Mouse (Mus musculus) heart, embryonic 16.5 days (tissue): ENCODE measurements around the gene Pus7. TPM values are rescaled to one million over a fixed set of nuclear protein-coding genes. Genes with fewer than 3 reads are reported as not detected.
A peak's percentile ranks its signal among the peaks of the same experiment; 100 is the strongest.

Experiments
- ATAC-seq: fragments of 200-750 bp; cut with Nextera tagmentation; replicated peaks from 2 replicates; pipeline ENCODE4 v1.8.0; 2017; ENCODE audit warnings: moderate number of reproducible peaks; ENCODE audit not compliant: insufficient read depth, low FRiP score; ENCODE audit errors: extremely low read depth
- H3K27ac ChIP-seq: fragments of 300-500 bp; sonication (generic); 2 replicates; pipeline ENCODE4 v1.5.1; 2014; ENCODE audit warnings: mild to moderate bottlenecking, low read length, control low read depth, moderate library complexity
- H3K27me3 ChIP-seq: fragments of 300-500 bp; sonication (generic); 2 replicates; pipeline ENCODE4 v1.6.1; 2014; ENCODE audit warnings: low read length, mixed read lengths; ENCODE audit not compliant: control insufficient read depth, insufficient read depth
- H3K36me3 ChIP-seq: fragments of 300-500 bp; sonication (generic); 2 replicates; pipeline ENCODE4 v1.6.1; 2014; ENCODE audit not compliant: control insufficient read depth, insufficient read depth
- H3K4me1 ChIP-seq: fragments of 300-500 bp; sonication (generic); 2 replicates; pipeline ENCODE4 v1.6.1; 2014; ENCODE audit warnings: low read length, mixed read lengths; ENCODE audit not compliant: control insufficient read depth, insufficient read depth
- H3K4me2 ChIP-seq: fragments of 300-500 bp; sonication (generic); 2 replicates; pipeline ENCODE4 v1.6.1; 2014; ENCODE audit warnings: low read depth, mild to moderate bottlenecking, control low read depth, low read length
- H3K4me3 ChIP-seq: fragments of 300-500 bp; sonication (generic); 2 replicates; pipeline ENCODE4 v1.5.1; 2014; ENCODE audit warnings: mild to moderate bottlenecking, control low read depth, low read length
- H3K9ac ChIP-seq: fragments of 300-500 bp; sonication (generic); 2 replicates; pipeline ENCODE4 v1.6.1; 2014; ENCODE audit warnings: low read length, control low read depth
- H3K9me3 ChIP-seq: fragments of 300-500 bp; sonication (generic); replicated peaks from 2 replicates; pipeline ENCODE4 v1.6.1; 2016; ENCODE audit warnings: low read length; ENCODE audit not compliant: control insufficient read depth
- WGBS: fragments of 180-500 bp; shearing (Covaris S2); extraction: QIAGEN DNeasy Blood & Tissue Kit; methylation state at CpG from one replicate; pipeline ENCODE4 v1.1.7; 2014; 5-methylcytosine and 5-hydroxymethylcytosine counted together
- polyA plus RNA-seq: library from polyadenylated mRNA; unstranded; fragments of >200 nt; fragmentation: Nextera tagmentation; extraction: Ambion mirVana; gene quantifications from 2 replicates; pipeline ENCODE4 v1.2.1, GENCODE M21; 2015

Gene Pus7
- polyA plus RNA-seq, 1 experiment from 2014 or later = 24.7 TPM

DNA sequence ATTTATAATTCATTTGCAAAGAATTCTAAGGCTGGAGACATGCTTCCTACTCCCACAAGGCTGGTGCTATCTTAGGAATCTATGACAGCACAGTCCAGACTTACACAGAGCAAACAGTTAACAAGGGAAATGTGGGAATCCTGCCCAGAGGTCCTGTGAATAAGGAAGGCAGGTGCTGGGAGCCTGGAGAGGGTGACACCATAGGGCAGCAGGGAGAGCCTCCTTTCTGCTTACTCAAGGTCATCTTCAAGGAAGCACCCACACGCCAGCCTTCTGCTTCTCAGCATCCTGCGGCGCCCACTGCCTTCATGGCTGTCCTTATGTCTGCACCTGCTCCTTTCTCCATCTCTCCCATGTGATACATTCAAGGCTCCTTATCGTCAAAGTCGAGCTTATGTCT lies 19.0 kb downstream of the Pus7 start:
- Histone ChIP-seq H3K4me1 (no peaks in the 10 kb centered on the region), H3K27me3 (no peaks in the 10 kb centered on the region), H3K4me2 (no peak overlapping the region), H3K9me3 (no peaks in the 10 kb centered on the region), H3K36me3 (peaks cover 15% of the 10 kb centered on the region; the same call in 1 of the 2 replicates), H3K27ac (no peak overlapping the region), H3K9ac (no peak overlapping the region), H3K4me3 (no peak overlapping the region)
- ATAC-seq = no peak
- 91% methylated on average over 5 of the region's 5 CpGs for WGBS

DNA sequence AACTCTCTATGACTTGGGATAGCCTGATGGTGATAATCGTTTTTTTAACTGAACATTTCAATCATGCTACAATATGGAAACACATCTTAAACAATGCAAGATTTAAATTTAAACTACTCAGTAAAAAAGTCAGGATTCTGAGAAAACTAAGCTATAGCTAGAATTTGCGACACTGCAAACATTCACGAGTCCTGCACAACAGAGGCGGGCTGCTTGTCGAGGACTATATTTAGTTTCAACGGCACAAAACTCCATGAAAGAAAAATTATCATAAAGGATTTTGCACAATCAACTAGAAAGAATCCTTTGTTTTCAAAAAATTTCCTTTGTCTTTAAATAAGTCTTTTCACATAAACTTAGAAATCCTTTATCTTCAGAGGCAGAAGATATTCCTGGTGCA lies 21.0 kb downstream of the Pus7 start:
- H3K4me1 ChIP-seq = no peaks in the 10 kb centered on the region
- no peak overlapping the region for H3K9ac ChIP-seq
- H3K27ac ChIP-seq = no peak overlapping the region
- ATAC-seq = no peak
- no peak overlapping the region for H3K4me3 ChIP-seq
- H3K27me3 ChIP-seq = no peaks in the 10 kb centered on the region
- H3K36me3 ChIP-seq = peaks cover 18% of the 10 kb centered on the region; the same call in 1 of the 2 replicates
- no peaks in the 10 kb centered on the region for H3K9me3 ChIP-seq
- WGBS = 91% methylated on average over 6 of the region's 6 CpGs
- H3K4me2 ChIP-seq = no peak overlapping the region

DNA sequence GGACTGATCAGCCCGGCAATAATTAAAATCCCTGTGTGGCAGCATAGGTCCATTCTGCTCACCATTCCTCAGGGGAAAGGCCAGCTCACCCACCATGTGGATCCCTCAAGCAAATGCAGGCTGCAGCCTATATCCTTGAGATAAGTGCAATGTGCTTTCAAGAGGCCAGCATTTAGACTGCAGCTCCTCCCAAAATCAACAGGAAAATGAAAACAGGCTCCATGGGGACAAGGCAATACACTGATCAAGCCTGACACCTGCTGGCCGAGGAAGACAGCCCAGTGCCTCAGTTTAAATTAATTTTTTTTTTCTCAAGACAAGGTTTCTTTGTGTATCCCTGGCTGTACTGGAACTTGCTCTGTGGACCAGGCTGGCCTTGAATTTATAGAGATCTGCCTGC lies 24.9 kb downstream of the Pus7 start:
- 42% methylated on average over 2 of the region's 2 CpGs for WGBS
- peaks cover 35% of the 10 kb centered on the region for H3K36me3 ChIP-seq
- H3K27ac ChIP-seq = no peak overlapping the region
- H3K4me3 ChIP-seq = no peak overlapping the region
- peaks cover 3% of the 10 kb centered on the region; the same call in 1 of the 2 replicates for H3K9me3 ChIP-seq
- H3K4me2 ChIP-seq = no peak overlapping the region
- H3K4me1 ChIP-seq = no peaks in the 10 kb centered on the region
- H3K9ac ChIP-seq = no peak overlapping the region
- peak; percentile 45; the same call in 1 of the 2 replicates for ATAC-seq
- H3K27me3 ChIP-seq = no peaks in the 10 kb centered on the region

DNA sequence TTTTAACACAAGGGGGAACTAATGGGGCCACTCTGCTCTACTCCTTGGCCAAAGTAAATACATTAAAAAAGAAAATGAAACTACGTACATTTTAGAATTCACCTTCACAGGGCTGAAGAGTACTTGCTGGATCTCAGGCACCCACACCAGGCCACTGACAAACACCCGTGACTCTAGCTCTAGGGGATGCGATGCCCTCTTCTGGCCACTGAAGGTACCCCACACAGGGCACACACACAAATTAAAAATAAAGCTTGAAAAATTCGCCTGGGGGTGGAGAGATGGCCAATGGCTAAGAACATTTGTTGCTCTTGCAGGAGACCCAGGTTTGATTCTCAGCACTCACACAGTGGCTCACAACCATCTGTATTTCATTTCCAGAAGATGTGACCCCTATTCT lies 27.1 kb downstream of the Pus7 start:
- Histone ChIP-seq H3K27me3 (no peaks in the 10 kb centered on the region), H3K4me3 (no peak overlapping the region), H3K27ac (no peak overlapping the region), H3K4me1 (no peaks in the 10 kb centered on the region), H3K9me3 (peaks cover 3% of the 10 kb centered on the region; the same call in 1 of the 2 replicates), H3K9ac (no peak overlapping the region), H3K4me2 (no peak overlapping the region), H3K36me3 (peaks cover 33% of the 10 kb centered on the region)
- whole genome bisulfite sequencing = 91% methylated on average over 4 of the region's 4 CpGs
- no peak for ATAC-seq

DNA sequence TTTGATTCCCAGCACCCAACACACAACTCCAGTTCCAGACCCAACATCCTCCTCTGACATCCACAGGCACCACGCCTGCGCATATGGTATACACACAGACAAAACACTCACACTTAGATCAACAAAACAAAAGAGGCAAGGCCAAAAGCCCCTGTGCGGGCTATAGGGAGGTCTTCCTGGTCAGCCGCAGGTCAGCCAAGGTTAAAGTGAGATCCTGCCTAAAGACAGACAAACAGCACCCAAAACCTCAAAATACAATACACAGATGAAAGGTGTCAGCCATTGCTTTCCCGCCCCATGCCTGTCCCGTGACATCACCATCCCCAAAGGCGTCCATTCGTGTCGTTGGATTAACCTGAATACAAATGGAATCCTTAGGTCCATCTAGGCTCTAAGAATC lies 27.9 kb downstream of the Pus7 start:
- Histone ChIP-seq H3K4me2 (no peak overlapping the region), H3K9ac (no peak overlapping the region), H3K27me3 (no peaks in the 10 kb centered on the region), H3K4me1 (no peaks in the 10 kb centered on the region), H3K4me3 (no peak overlapping the region), H3K9me3 (peaks cover 3% of the 10 kb centered on the region; the same call in 1 of the 2 replicates), H3K36me3 (peaks cover 33% of the 10 kb centered on the region), H3K27ac (no peak overlapping the region)
- ATAC-seq = no peak
- WGBS = 98% methylated on average over 9 of the region's 9 CpGs

DNA sequence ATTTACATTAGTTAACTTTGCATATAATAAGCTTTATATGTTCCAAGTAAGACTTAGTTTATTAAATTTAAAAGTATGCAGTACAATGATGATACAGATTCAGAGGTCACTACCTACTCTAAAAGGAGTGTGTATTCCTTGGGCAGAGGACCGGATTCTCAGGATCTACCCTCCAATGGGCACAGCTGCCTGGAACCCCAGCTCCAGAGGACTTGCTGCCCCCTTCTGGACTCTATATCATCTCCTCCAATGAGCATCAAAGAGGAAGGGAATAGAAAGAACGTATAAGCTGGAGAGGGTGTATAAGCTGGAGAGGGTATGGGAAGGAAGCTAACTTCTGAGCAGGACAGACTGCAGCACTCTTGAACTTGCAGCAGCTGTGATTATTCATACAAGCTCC lies 33.6 kb downstream of the Pus7 start:
- Histone ChIP-seq H3K27ac (no peak overlapping the region), H3K4me3 (no peak overlapping the region), H3K4me2 (no peak overlapping the region), H3K9ac (no peak overlapping the region), H3K4me1 (no peaks in the 10 kb centered on the region), H3K36me3 (peaks cover 26% of the 10 kb centered on the region), H3K27me3 (no peaks in the 10 kb centered on the region), H3K9me3 (no peaks in the 10 kb centered on the region)
- 53% methylated on average over 2 of the region's 2 CpGs for WGBS
- ATAC-seq = no peak

DNA sequence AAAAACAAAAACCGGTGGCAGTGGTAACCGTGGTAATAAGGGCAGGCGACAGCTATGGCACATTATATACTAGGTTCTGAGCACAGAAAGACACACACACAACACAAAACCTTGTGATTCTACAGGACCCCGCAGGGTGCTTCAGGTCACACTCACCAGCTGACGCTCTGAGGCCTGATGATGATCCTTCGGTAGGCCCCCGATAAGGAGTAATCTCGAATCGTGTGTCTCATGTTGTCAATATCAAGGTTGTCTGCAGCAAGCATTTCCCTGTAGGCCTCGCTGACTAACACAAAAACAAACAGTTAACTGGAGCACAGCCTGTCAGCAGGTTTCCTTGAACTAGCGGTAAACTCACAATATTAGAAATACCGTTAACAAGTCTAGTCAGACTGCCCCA lies 40.2 kb downstream of the Pus7 start:
- H3K27ac ChIP-seq = no peak overlapping the region
- H3K4me1 ChIP-seq = peaks cover 8% of the 10 kb centered on the region
- 95% methylated on average over 12 of the region's 12 CpGs for WGBS
- H3K4me2 ChIP-seq = no peak overlapping the region
- ATAC-seq = no peak
- H3K36me3 ChIP-seq = peaks cover 43% of the 10 kb centered on the region
- no peaks in the 10 kb centered on the region for H3K9me3 ChIP-seq
- no peak overlapping the region for H3K9ac ChIP-seq
- H3K4me3 ChIP-seq = no peak overlapping the region
- no peaks in the 10 kb centered on the region for H3K27me3 ChIP-seq

DNA sequence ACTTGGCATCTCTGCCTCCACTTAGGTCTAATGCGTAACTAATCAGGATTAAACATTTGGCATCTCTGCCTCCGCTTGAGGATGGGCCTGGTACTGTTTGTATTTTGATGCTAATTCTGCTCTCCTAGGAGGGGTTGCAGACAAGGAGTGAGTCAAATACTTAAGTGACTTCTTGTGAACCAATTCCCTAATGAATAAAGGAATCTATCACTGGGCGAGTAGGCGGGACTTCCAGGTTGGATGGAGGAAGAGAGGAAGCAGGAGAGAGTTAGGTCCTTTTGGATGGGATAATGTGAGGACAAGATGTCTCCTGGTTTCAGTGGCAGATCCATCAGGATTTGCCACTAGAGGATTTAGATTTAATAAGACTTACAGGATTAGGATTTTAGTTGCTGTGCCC lies 46.4 kb downstream of the Pus7 start:
- Histone ChIP-seq H3K9me3 (no peaks in the 10 kb centered on the region), H3K36me3 (peaks cover 2% of the 10 kb centered on the region; the same call in 1 of the 2 replicates), H3K27ac (no peak overlapping the region), H3K4me3 (no peak overlapping the region), H3K9ac (no peak overlapping the region), H3K4me1 (peaks cover 8% of the 10 kb centered on the region), H3K4me2 (no peak overlapping the region), H3K27me3 (no peaks in the 10 kb centered on the region)
- WGBS = 81% methylated on average over 4 of the region's 4 CpGs
- ATAC-seq = no peak

DNA sequence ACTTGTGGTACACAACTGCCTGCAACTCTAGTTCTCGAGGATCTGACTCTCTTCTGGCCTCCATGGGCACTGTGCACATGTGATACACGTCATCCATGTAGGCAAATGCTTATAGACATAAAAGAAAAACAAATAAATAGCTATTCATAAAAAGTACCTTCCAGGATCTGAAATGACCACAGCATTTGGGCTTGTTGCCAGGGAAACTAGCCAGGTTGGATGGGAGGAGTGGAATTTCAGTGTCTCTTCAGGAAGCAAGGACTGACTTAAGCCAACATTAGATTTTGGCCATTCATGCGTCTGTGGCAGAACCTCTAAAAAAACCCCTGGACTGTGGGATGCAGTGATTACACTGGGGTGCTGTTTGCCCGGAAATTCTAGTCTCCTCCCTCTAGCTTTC lies 47.1 kb downstream of the Pus7 start:
- Histone ChIP-seq H3K36me3 (no peaks in the 10 kb centered on the region), H3K4me3 (no peak overlapping the region), H3K4me1 (peaks cover 8% of the 10 kb centered on the region), H3K4me2 (no peak overlapping the region), H3K27me3 (no peaks in the 10 kb centered on the region), H3K9me3 (no peaks in the 10 kb centered on the region), H3K9ac (no peak overlapping the region), H3K27ac (no peak overlapping the region)
- ATAC-seq = no peak
- 72% methylated on average over 4 of the region's 4 CpGs for WGBS

DNA sequence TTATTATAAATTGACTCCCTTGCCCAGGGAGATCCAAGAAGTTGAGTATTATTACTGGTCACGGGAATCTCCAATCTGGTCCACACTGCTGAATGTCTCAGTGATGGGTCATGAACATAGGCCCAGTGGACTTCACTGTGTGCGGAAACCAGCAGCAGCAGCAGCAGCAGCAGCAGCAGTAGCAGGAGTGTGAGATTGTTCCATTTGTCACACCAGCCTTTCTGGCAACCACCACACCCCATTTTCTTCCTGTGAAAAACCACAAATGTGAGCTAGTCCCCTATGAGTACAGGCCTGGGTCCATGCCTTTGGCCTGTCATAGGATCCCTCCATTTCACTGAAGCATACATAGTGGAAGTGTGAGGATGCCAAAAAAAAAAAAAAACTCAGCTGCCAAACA lies 61.6 kb downstream of the Pus7 start:
- H3K4me2 ChIP-seq = no peak overlapping the region
- no peak for ATAC-seq
- H3K27me3 ChIP-seq = no peaks in the 10 kb centered on the region
- H3K4me3 ChIP-seq = no peak overlapping the region
- H3K36me3 ChIP-seq = no peaks in the 10 kb centered on the region
- no peak overlapping the region for H3K27ac ChIP-seq
- 93% methylated on average over 2 of the region's 2 CpGs for WGBS
- no peaks in the 10 kb centered on the region for H3K4me1 ChIP-seq
- no peak overlapping the region for H3K9ac ChIP-seq
- peaks cover 6% of the 10 kb centered on the region; the same call in 1 of the 2 replicates for H3K9me3 ChIP-seq
